Mouse (Mus musculus) limb, embryonic 12.5 days (tissue): ENCODE measurements around the gene AI837181. TPM values are rescaled to one million over a fixed set of nuclear protein-coding genes. Genes with fewer than 3 reads are reported as not detected.

Experiments used
- ATAC-seq: fragments of 200-750 bp; cut with Nextera tagmentation; 2 replicates; pipeline ENCODE4 v1.8.0; 2017; ENCODE audit warnings: low read depth, moderate TSS enrichment; ENCODE audit not compliant: insufficient number of reproducible peaks, insufficient read depth, low FRiP score, low TSS enrichment
- H3K27ac ChIP-seq: fragments of 300-500 bp; sonication (generic); 2 replicates; pipeline ENCODE4 v1.5.1; 2016; ENCODE audit warnings: mild to moderate bottlenecking, moderate library complexity
- H3K27me3 ChIP-seq: fragments of 300-500 bp; sonication (generic); 2 replicates; pipeline ENCODE4 v1.6.1; 2016; ENCODE audit warnings: mild to moderate bottlenecking, moderate library complexity
- H3K36me3 ChIP-seq: fragments of 300-500 bp; sonication (generic); 2 replicates; pipeline ENCODE4 v1.6.1; 2016; ENCODE audit warnings: mild to moderate bottlenecking, moderate library complexity
- H3K4me1 ChIP-seq: fragments of 300-500 bp; sonication (generic); replicated peaks from 2 replicates; pipeline ENCODE4 v1.6.1; 2016
- H3K4me2 ChIP-seq: fragments of 300-500 bp; sonication (generic); 2 replicates; pipeline ENCODE4 v1.6.1; 2016; ENCODE audit warnings: mild to moderate bottlenecking, moderate library complexity
- H3K4me3 ChIP-seq: fragments of 300-500 bp; sonication (generic); replicated peaks from 2 replicates; pipeline ENCODE4 v1.5.1; 2016; ENCODE audit warnings: mild to moderate bottlenecking
- H3K9ac ChIP-seq: fragments of 300-500 bp; sonication (generic); replicated peaks from 2 replicates; pipeline ENCODE4 v1.6.1; 2016; ENCODE audit warnings: mild to moderate bottlenecking, moderate library complexity
- H3K9me3 ChIP-seq: fragments of 300-500 bp; sonication (generic); 2 replicates; pipeline ENCODE4 v1.6.1; 2016; ENCODE audit warnings: mild to moderate bottlenecking, moderate library complexity
- whole genome bisulfite sequencing: fragments of 180-500 bp; shearing (Covaris S2); methylation state at CpG from one replicate; pipeline ENCODE4 v1.1.7; 2016; 5-methylcytosine and 5-hydroxymethylcytosine counted together
- polyA plus RNA-seq: library from polyadenylated mRNA; unstranded; fragments of >200 nt; fragmentation: Nextera tagmentation; extraction: Ambion mirVana; gene quantifications from 2 replicates; pipeline ENCODE4 v1.2.1, GENCODE M21; 2016

Gene AI837181
- polyA plus RNA-seq, 1 experiment from 2014 or later = 65.0 TPM

DNA sequence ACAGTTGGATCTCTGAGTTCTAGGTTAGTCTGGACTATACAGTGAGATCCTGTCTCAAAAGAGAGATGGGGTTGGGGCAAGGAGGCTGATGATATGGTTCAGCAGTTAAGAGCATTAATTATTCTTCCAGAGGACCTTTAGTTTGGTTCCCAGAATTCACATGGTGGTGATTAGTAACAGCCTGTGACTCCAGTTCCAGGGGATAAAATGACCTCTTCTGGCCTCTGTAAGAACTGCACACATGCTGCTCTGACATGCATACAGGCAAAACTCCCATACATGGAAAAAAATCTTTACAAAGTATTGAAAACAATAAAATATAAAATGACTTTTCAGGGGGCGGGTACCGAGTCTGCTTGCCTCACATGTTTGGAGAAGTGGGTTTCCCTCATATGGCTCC, 3.1 kb downstream of the AI837181 start:
- H3K9me3 ChIP-seq = no peaks in the 10 kb centered on the region
- H3K27ac ChIP-seq = 0 out of 2 replicates have a peak overlapping the region, but pooled peaks have one; percentile 9
- peaks cover 30% of the 10 kb centered on the region for H3K4me1 ChIP-seq
- H3K36me3 ChIP-seq = peaks cover 45% of the 10 kb centered on the region
- H3K27me3 ChIP-seq = no peaks in the 10 kb centered on the region
- ATAC-seq = no peak
- H3K9ac ChIP-seq = no peak overlapping the region
- no peak overlapping the region for H3K4me3 ChIP-seq
- H3K4me2 ChIP-seq = no peak overlapping the region
- 85% methylated on average over 2 of the region's 2 CpGs for WGBS

GRCm38 (mm10) chr19:5429219-5429618, 4.3 kb downstream of the AI837181 start:
- Histone ChIP-seq H3K36me3 (peaks cover 41% of the 10 kb centered on the region), H3K4me3 (no peak overlapping the region), H3K27ac (no peak overlapping the region), H3K27me3 (no peaks in the 10 kb centered on the region), H3K4me1 (peaks cover 32% of the 10 kb centered on the region), H3K4me2 (no peak overlapping the region), H3K9me3 (no peaks in the 10 kb centered on the region), H3K9ac (no peak overlapping the region)
- ATAC-seq = no peak
- WGBS = 85% methylated on average over 4 of the region's 4 CpGs

- no peak overlapping the region for H3K27ac ChIP-seq
- peaks cover 41% of the 10 kb centered on the region for H3K36me3 ChIP-seq
- no peak for ATAC-seq
- no peak overlapping the region for H3K4me3 ChIP-seq
- WGBS = 76% methylated on average over 8 of the region's 8 CpGs
- H3K4me2 ChIP-seq = no peak overlapping the region
- no peak overlapping the region for H3K9ac ChIP-seq
- no peaks in the 10 kb centered on the region for H3K9me3 ChIP-seq
- peaks cover 34% of the 10 kb centered on the region for H3K4me1 ChIP-seq
- H3K27me3 ChIP-seq = no peaks in the 10 kb centered on the region
Observed at GRCm38 (mm10) chr19:5429806-5430205, 4.9 kb downstream of the AI837181 start.

DNA sequence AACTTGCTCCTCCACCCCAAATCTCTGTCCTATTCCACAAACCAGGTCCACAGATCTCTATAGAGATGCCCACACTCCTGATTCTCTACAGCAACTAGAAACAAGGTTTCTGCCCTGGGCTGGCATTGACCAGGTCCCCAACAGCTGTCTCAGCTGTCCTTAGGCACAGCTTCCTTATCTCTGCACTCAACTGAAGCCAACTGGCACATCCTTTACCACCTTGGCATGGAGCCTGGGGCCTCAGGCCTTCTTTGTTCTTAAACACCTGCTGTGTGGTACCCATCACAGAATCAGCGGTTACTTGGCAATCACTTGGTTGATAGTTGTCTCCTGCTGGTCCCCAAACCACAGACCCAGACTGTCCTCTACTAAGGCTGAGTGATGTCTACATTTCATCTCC, 5.5 kb downstream of the AI837181 start:
- Histone ChIP-seq H3K9ac (no peak overlapping the region), H3K4me3 (no peak overlapping the region), H3K4me1 (peaks cover 34% of the 10 kb centered on the region), H3K4me2 (no peak overlapping the region), H3K27ac (no peak overlapping the region), H3K27me3 (no peaks in the 10 kb centered on the region), H3K36me3 (peaks cover 41% of the 10 kb centered on the region), H3K9me3 (no peaks in the 10 kb centered on the region)
- 87% methylated on average over 1 of the region's 1 CpGs for WGBS
- ATAC-seq = no peak

GRCm38 (mm10) chr19:5431911-5432464, 7.0 kb downstream of the AI837181 start:
- ATAC-seq = no peak

GRCm38 (mm10) chr19:5432992-5433852, 8.3 kb downstream of the AI837181 start:
- Histone ChIP-seq H3K4me2 (peak overlapping the region; percentile 75), H3K9me3 (no peaks in the 10 kb centered on the region), H3K4me3 (peak overlapping the region; percentile 35), H3K9ac (peak overlapping the region; percentile 47), H3K4me1 (peaks cover 18% of the 10 kb centered on the region), H3K36me3 (peaks cover 22% of the 10 kb centered on the region; the same call in 1 of the 2 replicates), H3K27me3 (no peaks in the 10 kb centered on the region; the same call in 1 of the 2 replicates), H3K27ac (peak overlapping the region; percentile 80)
- WGBS = 9% methylated on average over 16 of the region's 16 CpGs
- peak; percentile 11; the same call in 1 of the 2 replicates for ATAC-seq

More at GRCm38 (mm10) chr19:5431911-5432464, 7.0 kb downstream of the AI837181 start:
- Histone ChIP-seq H3K4me3 (no peak overlapping the region), H3K27ac (peak overlapping the region; percentile 17; the same call in 1 of the 2 replicates), H3K9me3 (no peaks in the 10 kb centered on the region), H3K4me2 (no peak overlapping the region), H3K9ac (no peak overlapping the region), H3K27me3 (no peaks in the 10 kb centered on the region; the same call in 1 of the 2 replicates), H3K4me1 (peaks cover 20% of the 10 kb centered on the region), H3K36me3 (peaks cover 30% of the 10 kb centered on the region)
- 77% methylated on average over 4 of the region's 4 CpGs for WGBS

GRCm38 (mm10) chr19:5433951-5434350, 9.0 kb downstream of the AI837181 start:
- H3K27me3 ChIP-seq = no peaks in the 10 kb centered on the region; the same call in 1 of the 2 replicates
- peak overlapping the region; percentile 75 for H3K4me2 ChIP-seq
- peaks cover 15% of the 10 kb centered on the region; the same call in 1 of the 2 replicates for H3K36me3 ChIP-seq
- H3K4me3 ChIP-seq = no peak overlapping the region; the same call in 1 of the 2 replicates
- 61% methylated on average over 7 of the region's 7 CpGs for whole genome bisulfite sequencing
- peak overlapping the region; percentile 80; the same call in 1 of the 2 replicates for H3K27ac ChIP-seq
- H3K4me1 ChIP-seq = peaks cover 18% of the 10 kb centered on the region
- H3K9ac ChIP-seq = 0 out of 2 replicates have a peak overlapping the region, but pooled peaks have one; percentile 47
- ATAC-seq = no peak
- no peaks in the 10 kb centered on the region for H3K9me3 ChIP-seq

DNA sequence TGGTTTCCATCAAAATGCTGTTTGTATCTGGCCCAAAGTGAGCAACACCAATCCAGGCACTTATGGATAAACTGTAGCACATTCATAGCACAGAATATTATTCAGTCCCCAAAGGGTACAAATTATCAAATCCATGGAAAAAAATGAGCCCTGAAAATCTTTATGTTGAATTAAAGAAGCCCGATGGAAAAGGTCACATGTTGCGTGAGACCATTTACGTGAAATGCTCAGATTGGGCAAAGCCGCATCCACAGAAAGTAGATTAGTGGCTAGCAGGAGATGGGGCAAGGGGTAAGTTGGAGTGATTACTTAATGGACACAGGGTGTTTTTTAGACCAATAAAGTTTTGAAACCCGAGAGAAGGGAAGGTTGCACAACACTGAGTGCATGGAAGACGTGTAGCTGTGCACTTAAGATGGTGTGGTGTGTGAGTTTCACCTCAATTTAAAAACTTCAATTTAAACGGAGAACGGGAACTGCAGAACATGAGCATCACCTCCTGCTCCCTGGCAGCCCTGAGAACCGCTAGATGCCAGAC, 19.5 kb downstream of the AI837181 start:
- Histone ChIP-seq H3K9me3 (peaks cover 6% of the 10 kb centered on the region; the same call in 1 of the 2 replicates), H3K27me3 (peaks cover 55% of the 10 kb centered on the region), H3K4me2 (no peak overlapping the region), H3K4me1 (peaks cover 15% of the 10 kb centered on the region), H3K4me3 (no peak overlapping the region), H3K9ac (no peak overlapping the region), H3K36me3 (no peaks in the 10 kb centered on the region), H3K27ac (no peak overlapping the region)
- 60% methylated on average over 9 of the region's 9 CpGs for WGBS
- ATAC-seq = no peak

- H3K4me1 ChIP-seq = peaks cover 15% of the 10 kb centered on the region
- no peaks in the 10 kb centered on the region for H3K36me3 ChIP-seq
- peaks cover 6% of the 10 kb centered on the region; the same call in 1 of the 2 replicates for H3K9me3 ChIP-seq
- H3K27me3 ChIP-seq = peaks cover 61% of the 10 kb centered on the region
- ATAC-seq = no peak
- H3K4me2 ChIP-seq = no peak overlapping the region
- WGBS = 26% methylated on average over 7 of the region's 7 CpGs
- no peak overlapping the region for H3K27ac ChIP-seq
- H3K9ac ChIP-seq = no peak overlapping the region
- H3K4me3 ChIP-seq = no peak overlapping the region
Observed at GRCm38 (mm10) chr19:5444954-5445353, 20.0 kb downstream of the AI837181 start.

DNA sequence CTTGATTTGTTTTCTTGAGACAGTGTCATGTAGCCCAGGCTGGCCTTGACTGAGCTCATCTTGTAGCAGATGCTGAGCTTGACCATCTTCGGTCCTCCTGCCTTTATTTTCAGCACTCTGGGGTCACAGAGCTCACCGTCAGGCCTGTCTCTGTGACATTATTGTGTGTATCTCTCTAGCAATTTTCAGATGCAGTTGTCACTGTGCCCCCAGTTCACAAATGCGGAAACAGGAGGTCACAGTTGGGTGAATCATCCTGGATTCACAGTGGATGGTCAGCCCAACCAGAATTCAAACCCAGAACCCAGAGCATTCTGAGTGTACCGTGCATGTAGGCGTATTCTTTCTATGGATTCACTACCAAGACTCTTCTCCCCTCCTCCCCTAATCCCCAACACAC, 20.8 kb downstream of the AI837181 start:
- 87% methylated on average over 5 of the region's 5 CpGs for WGBS
- ATAC-seq = no peak
- Histone ChIP-seq H3K27ac (no peak overlapping the region), H3K27me3 (peaks cover 69% of the 10 kb centered on the region), H3K36me3 (no peaks in the 10 kb centered on the region), H3K4me1 (peaks cover 15% of the 10 kb centered on the region), H3K4me3 (no peak overlapping the region), H3K9me3 (no peaks in the 10 kb centered on the region), H3K9ac (no peak overlapping the region), H3K4me2 (no peak overlapping the region)
